Mouse (Mus musculus): ENCODE measurements around the gene Cbarp.
A peak's percentile ranks its signal among the peaks of the same experiment; 100 is the strongest.

Gene Cbarp

DNA sequence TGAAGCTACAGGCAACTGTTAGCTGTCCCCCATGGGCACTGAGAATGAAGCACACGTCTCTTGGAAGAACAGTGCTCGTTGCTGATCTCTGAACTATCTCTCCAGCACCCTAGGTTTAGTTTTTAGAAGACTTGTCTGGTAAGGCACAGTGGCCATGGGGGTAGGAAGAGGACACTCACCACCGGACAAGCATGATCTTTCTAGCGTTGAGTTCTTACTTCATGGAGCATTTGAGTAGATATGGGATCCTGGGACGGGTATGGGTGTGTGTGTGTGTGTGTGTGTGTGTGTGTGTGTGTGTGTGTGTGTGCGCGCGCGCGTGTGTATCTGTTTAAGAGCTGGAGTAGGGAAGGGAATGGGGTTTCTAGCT, at the start of gene Cbarp:
Cbarp (minus strand) TSS at position 170 of the 370 bp plus-strand sequence.
- no peak for DNase-seq

DNA sequence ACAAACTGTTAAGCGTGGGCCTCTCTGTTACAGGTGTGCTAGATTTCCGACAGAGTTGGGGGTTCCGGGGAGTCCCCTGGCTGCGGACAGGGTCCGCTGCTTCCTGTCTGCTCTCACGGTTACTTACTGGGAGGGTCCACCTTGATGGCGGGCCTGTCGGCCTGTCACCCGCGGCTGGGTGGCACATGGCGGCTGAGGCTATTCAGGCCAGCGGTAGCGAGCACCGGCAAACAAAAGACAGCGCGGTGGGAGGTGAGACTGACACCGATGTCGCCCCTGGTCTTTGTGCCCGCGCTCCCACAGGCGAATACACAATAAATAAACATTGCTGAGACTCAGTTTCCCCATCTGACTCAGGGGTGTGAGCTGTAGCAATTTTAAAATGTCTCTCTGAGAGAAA, 49.4 kb upstream of the Cbarp start:
- DNase-seq: no peak

DNA sequence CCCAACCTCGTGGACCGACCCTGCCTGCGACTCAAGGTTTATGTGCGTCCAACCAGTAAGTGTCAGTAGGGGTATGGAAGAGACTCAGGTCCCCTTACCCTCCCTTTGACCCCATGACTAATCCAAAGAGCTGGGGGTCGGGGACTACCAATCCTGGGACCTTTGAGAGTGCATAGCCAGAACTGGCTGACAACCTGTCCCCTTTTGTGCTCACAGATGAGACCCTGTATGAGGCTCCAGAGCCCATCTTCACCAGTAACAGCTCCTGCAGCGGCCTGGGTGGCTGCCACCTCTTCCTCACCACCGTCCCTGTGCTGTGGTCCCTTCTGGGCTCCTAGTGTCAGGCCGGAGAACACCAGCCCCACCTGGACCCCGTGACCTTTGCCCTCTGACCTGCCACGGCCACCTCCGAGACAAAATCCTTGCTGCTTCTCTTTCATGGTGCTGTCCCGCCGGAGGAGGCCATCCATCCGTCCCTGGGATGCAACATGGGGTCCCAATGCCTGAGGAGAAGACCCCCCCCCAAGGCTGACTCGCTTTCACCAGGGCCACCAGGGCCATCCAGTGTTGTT, 47.9 kb upstream of the Cbarp start:
- no peak for DNase-seq

DNA sequence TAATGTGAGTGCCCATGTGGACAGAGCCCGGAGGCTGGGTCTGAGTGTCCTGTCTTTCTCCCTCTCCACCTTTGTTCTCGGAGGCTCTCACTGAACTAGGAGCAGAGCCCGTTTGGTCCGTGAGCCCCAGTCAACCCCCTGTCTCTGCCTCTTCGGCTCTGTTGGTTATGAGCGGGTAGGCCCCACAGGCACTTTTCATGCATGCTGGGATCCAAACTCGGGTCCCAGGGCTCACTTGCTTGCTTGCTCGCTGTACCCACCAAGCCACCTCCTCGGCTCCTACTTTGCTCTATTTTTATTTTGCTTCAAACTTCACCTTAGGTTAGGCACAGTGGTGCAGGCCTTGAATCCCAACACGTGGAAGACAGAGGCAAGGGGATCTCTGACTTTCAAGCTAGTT, 47.1 kb upstream of the Cbarp start:
- DNase-seq: no peak

DNA sequence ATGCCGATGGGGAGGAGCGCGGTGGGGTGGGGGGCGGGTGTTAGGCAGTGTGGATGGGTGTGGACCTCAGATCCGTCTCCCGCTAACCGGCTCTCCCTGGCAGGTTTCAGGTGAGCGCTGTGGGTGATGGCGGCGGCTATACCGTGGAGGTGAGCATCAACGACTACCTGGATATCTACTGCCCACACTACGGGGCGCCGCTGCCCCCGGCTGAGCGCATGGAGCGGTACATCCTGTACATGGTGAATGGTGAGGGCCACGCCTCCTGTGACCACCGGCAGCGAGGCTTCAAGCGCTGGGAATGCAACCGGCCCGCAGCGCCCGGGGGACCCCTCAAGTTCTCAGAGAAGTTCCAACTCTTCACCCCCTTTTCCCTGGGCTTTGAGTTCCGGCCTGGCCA, 46.0 kb upstream of the Cbarp start:
- DNase-seq: no peak

DNA sequence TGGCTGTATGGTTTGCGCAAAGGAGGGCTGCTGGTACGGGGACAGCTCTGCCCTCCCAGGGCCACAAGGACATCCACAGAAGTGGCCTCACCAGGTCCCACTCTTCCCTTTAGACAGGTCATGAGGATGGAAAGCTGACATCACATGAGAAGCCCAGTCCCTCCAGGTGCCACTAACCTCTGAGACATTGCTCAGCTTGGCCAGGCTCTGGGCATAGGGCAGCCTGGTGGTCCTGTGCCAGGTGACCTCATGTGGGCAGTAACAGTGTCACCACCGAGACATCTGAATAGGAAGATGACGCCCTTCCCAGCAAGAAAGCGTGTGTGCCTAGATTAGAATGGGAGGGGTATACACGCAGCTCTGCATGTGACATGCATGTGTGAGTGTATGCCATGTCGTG, 41.9 kb upstream of the Cbarp start:
- no peak for DNase-seq

DNA sequence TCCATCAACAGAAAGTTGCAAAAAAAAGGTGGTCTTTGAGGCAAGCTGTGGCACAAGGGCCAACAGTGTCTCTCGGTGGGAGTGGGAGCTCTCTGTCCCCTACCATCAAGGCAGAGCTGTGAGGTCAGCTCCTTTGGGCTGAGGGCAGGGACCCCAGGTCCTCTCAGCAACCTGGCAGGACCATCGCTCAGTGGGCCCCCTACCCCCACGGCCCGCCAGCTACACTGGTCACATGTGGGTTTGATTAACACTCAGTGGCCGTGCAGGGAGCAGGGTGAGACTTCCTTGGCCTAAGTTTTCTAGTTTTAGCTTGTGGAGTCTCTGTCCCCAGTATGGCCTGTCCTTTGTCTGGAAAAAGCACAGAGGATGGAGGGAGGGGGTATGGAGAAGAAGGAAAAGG, 40.2 kb upstream of the Cbarp start:
- DNase-seq: no peak

DNA sequence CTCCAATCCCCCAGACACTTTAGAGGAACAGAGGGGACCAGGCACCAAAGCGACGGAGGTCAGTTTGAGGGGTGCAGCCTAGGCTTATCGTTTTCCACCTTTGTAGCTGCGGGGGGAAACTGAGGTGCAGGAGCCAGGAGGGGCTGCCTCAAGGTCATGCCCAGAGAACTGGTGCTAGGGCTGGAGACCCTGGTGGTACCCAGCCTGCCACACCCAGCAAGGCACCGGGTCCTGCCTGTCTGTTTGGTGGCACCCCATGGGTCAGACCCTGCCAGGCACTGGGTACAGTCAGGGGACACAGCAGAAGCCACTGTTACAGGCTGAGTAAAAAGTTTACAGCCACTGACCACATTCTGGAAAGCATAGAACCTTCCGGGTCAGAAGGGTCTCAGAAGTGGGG, 39.7 kb upstream of the Cbarp start:
- no peak for DNase-seq

DNA sequence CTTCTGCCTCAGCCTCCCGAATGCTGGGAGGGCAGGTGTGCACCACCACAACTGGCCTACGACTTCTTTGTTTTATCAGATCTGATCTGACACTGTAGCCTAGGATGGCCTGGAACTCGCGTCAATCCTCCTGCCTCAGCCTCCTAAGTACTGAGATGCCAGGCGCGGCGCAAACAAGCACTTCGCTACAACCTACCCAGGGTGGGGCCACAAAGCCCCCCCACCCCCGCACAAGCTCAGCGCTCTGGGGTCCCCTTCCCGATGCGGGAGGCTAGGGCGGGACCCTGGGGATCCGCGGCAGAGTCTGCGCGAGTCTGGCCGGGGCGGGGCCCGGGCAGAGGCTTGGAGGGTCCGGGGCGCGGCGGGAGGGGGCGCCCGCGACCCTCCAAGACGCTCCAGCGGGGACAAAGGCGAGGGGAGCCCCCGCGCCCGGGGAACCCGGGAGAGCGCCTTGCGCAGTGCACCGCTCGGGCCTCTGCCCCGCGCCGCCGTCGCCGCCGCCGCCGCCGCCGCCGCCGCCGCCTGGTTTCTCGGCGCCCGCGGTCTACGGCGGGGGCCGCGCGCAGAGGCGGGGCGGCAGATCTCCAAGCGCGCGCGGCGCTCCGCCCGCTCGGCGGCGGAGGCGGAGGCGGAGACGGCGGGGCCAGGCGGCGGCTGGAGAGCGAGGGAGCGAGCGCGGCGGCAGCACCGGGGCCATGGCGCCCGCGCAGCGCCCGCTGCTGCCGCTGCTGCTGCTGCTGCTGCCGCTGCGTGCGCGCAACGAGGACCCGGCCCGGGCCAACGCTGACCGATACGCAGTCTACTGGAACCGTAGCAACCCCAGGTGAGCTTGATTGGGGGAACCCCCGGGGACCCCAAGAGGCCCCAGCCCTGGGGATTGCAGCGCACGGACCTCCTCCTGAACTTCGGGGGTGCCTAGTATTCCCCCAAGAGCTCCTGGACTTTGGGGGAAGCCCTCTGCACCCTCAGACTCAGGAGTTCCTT, 38.7 kb upstream of the Cbarp start, which contains the start of gene Efna2:
Efna2 (plus strand) TSS at position 415 of the 984 bp plus-strand sequence.
- no peak for DNase-seq

DNA sequence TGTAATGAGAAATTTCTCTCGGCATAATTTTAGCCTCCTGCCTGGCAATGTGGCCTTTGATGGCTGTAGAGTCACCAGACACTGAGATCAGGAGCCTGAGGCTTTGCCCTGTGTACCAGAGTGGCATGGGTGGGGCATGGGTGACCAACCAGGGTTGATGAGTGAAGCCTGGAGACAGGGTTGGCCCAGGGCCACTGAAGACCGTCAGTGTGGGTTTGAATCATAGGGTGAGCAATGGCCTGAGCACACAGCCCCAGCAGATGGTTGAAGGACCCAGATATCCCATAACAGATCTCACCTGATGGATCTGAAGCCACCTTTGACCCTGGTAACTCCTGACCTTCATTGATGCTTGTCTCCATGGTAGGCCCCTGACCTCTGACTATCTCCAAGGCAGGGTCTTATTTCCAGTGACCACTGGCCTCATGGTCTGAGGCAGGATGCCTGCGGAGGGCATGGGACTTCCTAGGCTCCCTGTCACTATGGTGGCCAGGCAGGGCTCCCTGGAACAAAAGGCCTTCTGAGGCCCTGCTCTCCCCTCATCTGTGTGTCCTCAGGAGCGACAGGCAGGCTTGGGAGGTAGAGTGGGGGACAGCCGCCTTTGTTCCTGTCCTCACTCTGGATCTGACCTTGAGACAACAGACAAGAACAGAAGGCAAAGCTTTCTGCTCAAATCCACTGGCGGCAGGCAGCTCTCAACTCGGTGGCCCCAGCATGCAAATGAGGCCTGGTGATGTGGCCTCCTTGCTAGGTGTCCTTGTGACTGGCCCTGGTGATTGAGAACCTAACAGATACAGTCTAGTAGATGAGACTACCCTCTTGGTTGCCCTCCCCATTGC, 37.0 kb upstream of the Cbarp start:
- DNase-seq: no peak

DNA sequence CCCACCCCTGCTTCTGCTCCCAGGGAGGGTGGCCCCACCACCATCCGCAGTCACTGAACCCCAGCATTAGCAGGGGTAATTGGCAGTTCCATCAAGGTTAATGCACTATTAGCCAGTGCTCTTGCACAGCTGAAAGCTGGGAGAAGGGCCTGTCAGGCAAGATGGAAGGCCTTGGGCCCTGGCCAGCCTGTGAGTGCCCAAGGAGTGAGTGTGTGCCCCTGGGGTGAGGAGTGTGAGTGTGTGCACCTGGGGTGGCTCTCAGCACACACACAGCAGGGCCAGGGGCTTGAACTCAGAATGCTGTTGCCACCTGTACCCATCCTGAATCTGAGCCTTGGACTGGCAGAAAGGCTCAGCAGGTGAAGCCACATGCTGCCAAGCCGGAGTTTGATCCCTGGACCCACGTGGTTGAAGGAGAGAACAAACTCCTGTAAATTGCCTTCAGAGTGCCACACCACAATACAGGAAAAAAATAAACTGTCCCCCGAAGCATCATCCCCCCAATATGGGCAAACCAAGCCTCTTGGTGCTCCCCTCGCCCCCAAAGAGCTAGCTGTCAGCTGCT, 35.7 kb upstream of the Cbarp start:
- no peak for DNase-seq

DNA sequence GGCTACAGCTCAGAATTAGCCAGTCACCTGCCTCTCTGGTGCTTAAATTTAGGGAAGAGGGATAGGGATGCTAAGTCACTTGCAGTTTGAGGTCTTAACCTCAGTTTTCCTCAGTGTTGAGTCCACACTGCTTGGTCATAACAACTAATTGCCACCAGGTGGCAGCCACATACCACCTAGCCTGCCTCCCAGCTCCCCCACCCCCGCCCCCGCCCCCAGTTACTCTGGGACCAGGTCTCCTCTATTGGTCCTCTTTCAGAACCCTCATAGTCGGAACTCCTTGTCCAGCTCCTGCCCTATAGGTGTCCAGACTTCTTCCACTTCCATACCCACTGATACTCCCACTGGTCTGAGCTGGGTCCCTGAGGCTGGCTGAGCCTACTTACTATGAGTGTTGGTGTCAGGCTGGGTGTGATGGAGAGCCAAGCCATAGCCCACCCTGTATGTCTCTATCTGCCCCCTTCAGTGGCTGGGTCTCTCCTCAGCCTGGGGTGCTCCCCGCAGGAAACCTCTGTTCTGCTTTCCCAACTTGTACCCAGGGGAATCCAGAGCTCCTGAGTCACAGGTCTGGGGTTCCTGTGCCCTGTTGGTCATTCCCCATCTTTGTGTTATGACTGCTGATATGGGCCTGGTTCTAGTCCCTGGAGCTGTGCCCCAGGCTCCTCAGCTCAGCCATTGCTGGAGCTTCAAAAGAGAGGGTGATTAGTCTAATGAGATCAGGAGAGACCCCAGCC, 35.1 kb upstream of the Cbarp start:
- no peak for DNase-seq

DNA sequence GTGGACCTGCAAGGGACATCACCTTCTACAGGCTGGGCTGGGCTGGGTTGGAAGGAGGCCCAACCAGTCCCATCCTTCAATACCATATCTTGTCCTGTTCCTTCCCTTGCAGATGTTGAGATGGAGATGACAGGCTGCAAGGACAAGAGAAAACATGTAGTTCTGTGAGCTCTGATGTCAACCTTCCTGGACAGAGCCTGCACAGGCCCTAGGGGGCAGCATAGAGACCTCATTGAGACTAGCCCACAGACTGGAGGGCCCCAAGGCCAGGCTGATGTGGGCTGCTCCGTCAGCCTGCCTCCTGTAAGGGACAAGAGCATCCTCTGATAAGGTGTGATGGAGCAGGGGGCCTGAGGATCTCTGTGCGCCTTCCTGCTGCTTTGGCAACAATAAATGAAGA, 34.1 kb upstream of the Cbarp start:
- DNase-seq: peak; percentile 31

DNA sequence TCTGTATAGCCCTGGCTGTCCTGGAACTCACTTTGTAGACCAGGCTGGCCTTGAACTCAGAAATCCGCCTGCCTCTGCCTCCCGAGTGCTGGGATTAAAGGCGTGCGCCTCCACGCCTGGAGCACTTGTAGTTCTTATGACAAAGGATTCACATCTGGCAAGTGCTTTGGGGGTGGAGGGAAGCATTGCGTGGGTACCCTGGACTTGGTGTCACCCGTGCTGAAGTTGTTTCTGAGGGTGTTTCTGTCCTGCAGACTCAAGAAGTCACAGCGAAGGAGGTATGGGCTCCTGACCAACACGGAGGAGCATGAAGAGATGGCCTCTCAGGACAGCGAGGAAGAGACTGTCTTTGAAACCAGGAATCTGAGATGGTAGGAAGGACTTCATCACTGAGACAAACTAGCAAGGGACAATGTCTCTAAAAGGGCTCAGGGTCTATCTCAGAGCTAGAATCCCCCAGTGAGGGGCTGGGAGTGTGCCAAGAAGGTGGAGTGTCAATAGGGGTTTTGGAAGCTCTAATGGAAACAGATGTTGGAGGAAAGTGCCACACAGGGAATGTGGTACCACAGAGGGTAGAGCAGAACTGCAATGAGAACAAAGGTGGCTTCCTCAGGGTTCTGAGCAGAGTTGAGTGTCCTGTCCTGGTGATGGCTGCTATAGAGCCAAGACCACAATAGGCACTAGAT, 33.5 kb upstream of the Cbarp start:
- no peak for DNase-seq

DNA sequence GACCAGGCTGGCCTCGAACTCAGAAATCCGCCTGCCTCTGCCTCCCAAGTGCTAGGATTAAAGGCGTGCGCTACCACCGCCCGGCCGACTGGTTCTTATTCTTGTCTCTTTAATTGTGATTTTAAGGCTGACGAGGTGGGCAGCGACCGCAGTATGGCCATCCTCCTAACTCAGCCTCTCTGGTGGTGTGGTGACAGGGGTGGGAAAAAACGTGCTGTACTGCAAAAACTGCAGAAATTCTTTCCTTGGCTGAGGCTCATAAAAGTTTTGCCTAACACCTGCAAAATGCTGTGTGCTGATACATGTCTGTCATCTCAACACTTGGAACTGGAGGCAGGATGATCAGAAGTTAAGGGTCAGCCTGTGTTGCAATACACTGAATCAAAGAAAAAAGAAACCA, 32.7 kb upstream of the Cbarp start:
- DNase-seq: no peak

DNA sequence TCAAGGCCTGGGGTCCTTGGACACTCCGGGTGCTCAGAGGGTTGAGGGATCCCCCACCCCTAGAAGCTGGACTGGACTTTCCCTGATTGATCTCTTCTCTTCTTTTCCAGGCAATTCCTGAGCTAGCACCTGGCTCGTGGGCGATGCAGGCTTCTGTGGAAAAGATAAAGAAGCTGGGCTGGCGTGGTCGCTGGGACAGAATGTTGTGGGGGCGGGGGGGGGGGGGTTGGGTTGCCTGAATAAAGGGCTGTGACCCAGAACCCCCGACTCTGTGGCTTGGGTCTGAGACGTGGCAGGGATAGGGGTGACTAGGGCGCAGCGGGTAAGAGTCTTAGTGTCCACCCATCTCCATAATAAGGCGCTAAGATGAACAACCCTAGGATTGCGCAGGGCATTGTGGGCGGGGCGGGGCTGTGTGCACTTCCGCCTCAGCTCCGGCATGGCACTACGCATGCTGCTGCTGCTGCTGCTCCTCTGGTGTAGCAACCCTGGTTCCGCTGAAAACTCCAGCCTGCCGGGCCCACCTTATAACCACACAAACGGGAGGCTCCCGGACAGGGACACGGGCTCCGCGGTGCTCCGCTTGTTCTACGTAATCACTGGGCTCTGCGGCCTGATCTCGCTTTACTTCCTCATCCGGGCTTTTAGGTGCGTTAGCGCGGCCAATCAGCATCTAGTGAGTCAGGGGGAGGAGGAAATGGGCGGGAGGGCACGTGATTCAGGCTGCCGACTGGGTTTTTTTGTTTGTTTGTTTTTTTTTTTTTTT, 32.1 kb upstream of the Cbarp start, which contains the start of gene 1600002K03Rik:
1600002K03Rik (plus strand) TSS at position 418 of the 766 bp plus-strand sequence.
- peak; percentile 91 for DNase-seq

DNA sequence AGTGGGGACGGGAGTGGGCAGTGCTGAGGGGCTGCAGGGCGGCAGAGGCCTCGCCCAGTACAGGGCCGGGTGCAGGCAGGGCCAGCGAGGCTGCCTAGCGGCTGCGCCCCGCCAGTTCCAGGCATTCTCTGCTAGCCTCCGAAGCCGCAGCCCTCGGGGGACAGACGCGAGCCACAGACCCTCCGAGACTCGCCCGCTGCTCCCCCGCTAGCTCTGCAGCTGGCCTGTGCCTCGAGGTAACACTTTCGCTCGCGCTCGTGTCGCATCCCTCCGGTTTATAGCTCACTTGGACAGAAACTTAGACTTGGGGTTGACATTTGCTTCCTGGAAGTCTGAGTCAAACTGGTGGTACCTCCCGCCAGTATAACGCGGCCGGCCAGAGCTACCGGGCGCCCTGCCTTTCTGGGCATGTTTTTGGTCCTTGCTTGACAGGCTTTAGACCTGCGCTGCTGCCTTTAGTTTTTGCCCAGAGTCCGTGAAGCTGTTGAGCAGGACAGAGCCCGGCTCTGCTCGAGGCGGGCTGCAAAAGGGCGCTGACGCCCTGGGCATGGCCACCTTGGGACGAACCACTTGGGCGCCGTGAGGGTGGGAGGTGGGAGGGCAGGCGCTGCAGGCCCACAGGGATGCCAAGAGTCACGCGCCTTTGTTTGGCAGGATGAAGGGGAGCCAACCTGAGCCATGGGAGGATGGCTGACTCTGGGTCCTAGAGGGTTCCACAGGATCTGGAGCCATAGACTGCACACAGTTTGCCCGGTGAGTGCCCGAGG, 31.3 kb upstream of the Cbarp start:
- peak; percentile 33 for DNase-seq

DNA sequence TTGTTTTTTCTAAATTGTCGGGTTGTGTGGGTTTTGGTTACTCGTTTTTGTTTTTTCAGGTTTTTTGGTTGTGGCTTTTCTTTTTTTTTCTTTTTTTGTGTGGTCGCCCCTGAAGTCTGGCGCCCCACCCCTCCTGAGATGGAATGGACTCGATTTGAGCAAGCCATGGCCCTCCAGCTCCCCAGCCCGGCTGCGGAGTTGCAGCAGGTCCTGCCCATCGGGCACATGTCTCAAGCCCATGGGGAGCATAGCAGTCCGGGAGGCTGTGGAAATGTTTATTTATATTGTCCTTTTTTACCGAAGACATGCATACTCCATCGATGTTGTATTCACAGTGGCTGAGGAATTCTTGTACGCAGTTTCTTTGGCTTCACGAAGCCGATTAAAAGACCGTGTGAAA, 30.6 kb upstream of the Cbarp start:
- DNase-seq: no peak

DNA sequence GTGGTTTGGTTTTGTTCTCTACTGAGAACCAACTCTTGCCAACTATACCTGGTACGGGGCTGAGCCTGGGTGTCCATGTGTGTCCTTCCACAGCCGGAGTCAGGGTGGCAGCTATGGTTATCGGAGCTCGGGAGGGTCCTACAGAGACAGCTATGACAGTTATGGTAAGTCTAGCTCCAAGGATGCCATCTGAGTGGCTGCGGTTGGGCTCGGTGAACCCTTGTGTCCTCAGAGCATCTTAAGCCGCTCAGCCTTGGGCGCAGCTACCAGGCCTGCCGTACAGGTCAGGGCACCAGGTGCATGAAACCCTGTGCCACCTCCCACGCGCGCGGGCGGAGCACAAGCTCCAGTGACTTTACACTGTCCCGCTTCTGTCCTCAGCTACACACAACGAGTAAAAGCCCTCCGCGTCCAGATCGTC, 30.0 kb upstream of the Cbarp start:
- DNase-seq: peak; percentile 31

DNA sequence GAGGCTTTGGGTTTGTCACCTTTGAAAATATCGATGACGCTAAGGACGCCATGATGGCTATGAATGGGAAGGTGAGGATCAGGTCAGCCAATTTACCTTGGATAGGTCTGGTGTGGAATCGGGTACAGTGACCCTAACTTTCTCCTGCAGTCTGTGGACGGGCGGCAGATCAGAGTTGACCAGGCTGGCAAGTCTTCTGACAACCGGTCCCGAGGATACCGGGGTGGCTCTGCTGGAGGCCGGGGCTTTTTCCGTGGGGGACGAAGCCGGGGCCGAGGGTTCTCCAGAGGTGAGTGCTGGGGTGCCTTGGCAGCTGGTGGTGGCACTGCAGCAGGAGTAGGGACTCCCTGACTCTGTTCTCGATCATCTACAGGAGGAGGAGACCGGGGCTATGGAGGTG, 29.4 kb upstream of the Cbarp start:
- no peak for DNase-seq
